Mouse (Mus musculus): ENCODE results near the gene Nectin2.

DNA sequence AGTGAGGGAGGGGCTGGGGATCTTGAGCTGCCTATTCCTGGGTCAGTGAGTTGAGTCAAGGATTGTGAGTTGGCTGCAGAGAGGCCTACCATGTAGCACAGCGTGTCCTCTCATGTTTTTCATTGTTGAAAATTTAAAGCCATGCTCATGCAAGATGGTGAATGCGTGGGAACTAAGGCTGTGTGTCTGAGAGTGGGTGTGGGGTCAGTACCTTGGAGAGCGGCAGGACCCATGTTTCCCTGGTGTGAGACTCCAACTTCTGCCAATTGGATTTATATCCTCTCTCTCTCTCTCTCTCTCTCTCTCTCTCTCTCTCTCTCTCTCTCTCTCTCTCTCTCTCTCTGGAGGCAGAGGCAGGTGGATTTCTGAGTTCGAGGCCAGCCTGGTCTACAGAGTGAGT is 23.7 kb downstream of the Nectin2 start:
- TF ChIP-seq CTCF (IDR thresholded peaks at IDR 0.05) (no peak), POLR2A (IDR thresholded peaks at IDR 0.05; ENCODE audit: insufficient read depth, low read depth, low read length) (no peak), EP300 (IDR thresholded peaks at IDR 0.05; ENCODE audit: insufficient read depth, low read depth, low read length) (no peak)
